Mouse (Mus musculus) forebrain, embryonic 16.5 days (tissue): Measurements from ENCODE around the gene Gcgr. TPM values are rescaled to one million over a fixed set of nuclear protein-coding genes. Genes with fewer than 3 reads are reported as not detected.

ENCODE experiments used
- ATAC-seq: fragments of 200-750 bp; cut with Nextera tagmentation; 2 replicates; pipeline ENCODE4 v1.8.0; 2017; ENCODE audit warnings: mild to moderate bottlenecking, moderate library complexity
- H3K27ac ChIP-seq: fragments of 300-500 bp; sonication (generic); 2 replicates; pipeline ENCODE4 v1.5.1; 2014; ENCODE audit warnings: low read length, control low read depth
- H3K27me3 ChIP-seq: fragments of 300-500 bp; sonication (generic); replicated peaks from 2 replicates; pipeline ENCODE4 v1.6.1; 2014; ENCODE audit warnings: low read length; ENCODE audit not compliant: control insufficient read depth, insufficient read depth
- H3K36me3 ChIP-seq: fragments of 300-500 bp; sonication (generic); 2 replicates; pipeline ENCODE4 v1.6.1; 2014; ENCODE audit not compliant: control insufficient read depth, insufficient read depth
- H3K4me1 ChIP-seq: fragments of 300-500 bp; sonication (generic); replicated peaks from 2 replicates; pipeline ENCODE4 v1.6.1; 2014; ENCODE audit warnings: low read length; ENCODE audit not compliant: control insufficient read depth, insufficient read depth
- H3K4me2 ChIP-seq: fragments of 300-500 bp; sonication (generic); 2 replicates; pipeline ENCODE4 v1.6.1; 2014; ENCODE audit warnings: mild to moderate bottlenecking, low read length, control low read depth
- H3K4me3 ChIP-seq: fragments of 300-500 bp; sonication (generic); replicated peaks from 2 replicates; pipeline ENCODE4 v1.5.1; 2014; ENCODE audit warnings: mild to moderate bottlenecking, low read length, control low read depth
- H3K9ac ChIP-seq: fragments of 300-500 bp; sonication (generic); replicated peaks from 2 replicates; pipeline ENCODE4 v1.6.1; 2014; ENCODE audit warnings: low read depth, low read length, control low read depth
- H3K9me3 ChIP-seq: fragments of 300-500 bp; sonication (generic); 2 replicates; pipeline ENCODE4 v1.6.1; 2016; ENCODE audit warnings: low read length; ENCODE audit not compliant: control insufficient read depth
- WGBS: fragments of 180-500 bp; shearing (Covaris S2); extraction: QIAGEN DNeasy Blood & Tissue Kit; methylation state at CpG from one replicate; pipeline ENCODE4 v1.1.7; 2014; 5-methylcytosine and 5-hydroxymethylcytosine counted together
- polyA plus RNA-seq: library from polyadenylated mRNA; unstranded; fragments of >200 nt; fragmentation: Nextera tagmentation; extraction: Ambion mirVana; gene quantifications from 2 replicates; pipeline ENCODE4 v1.2.1, GENCODE M21; 2015

The Gcgr gene
- polyA plus RNA-seq, 1 experiment from 2014 or later, result not detected

DNA sequence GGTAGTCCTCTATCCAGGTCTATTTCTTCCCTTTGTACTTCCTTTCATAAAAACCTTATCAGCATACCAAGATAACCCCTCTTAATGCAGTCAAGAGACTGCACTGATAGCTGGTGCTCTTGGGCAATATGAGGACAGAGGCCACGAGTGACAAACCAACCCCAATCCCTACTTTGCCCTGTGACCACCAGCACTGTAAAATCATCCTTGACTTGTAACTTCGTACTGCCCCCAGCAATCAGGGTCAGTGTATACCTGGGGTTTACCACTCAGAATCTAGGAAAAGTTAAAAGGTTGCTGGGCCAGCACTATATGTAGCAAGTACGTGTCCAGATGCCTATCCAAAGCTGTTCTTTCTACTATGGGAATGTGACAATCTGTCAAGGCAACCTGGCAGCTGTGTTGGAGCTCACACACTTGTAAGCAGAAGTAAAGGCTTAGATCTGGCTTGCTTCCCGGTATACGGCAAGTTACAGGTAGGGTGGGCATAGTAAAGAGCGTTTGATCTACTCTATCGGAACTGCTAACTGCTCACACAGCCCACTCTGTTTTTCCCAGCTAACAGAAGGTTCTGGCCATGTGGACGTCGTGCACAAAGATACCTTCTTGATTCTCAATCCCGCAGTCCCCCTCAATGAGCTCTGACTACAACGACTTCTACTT, 41.4 kb downstream of the Gcgr start:
- H3K4me2 ChIP-seq, result peak overlapping the region; percentile 68
- ATAC-seq, result no peak
- peak overlapping the region; percentile 90 for H3K9ac ChIP-seq
- peak overlapping the region; percentile 84; the same call in 1 of the 2 replicates for H3K27ac ChIP-seq
- peaks cover 15% of the 10 kb centered on the region; the same call in 1 of the 2 replicates for H3K36me3 ChIP-seq
- WGBS, result 14% methylated on average over 11 of the region's 11 CpGs
- no peaks in the 10 kb centered on the region for H3K27me3 ChIP-seq
- peaks cover 19% of the 10 kb centered on the region for H3K4me1 ChIP-seq
- H3K9me3 ChIP-seq, result no peaks in the 10 kb centered on the region
- H3K4me3 ChIP-seq, result peak overlapping the region; percentile 97

DNA sequence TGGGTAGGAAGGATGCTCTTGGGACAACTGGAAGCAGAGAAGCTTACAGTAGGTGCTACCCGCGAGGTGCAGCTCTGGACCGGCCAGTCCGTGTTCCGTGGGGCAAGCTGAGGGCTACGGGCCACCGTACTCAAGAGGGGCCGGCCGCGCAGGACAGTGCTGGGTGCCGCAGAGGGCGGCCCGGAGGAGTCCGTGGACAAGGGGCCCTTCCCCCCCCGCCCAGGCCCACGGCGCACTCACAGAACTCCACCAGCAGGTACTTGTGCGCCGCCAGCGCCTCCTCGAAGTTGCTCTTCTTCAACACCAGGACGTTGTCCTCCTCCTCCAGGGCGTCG, 41.9 kb downstream of the Gcgr start:
- H3K27me3 ChIP-seq, result no peaks in the 10 kb centered on the region
- WGBS, result 0% methylated on average over 21 of the region's 24 CpGs
- peak; percentile 22; the same call in 1 of the 2 replicates for ATAC-seq

DNA sequence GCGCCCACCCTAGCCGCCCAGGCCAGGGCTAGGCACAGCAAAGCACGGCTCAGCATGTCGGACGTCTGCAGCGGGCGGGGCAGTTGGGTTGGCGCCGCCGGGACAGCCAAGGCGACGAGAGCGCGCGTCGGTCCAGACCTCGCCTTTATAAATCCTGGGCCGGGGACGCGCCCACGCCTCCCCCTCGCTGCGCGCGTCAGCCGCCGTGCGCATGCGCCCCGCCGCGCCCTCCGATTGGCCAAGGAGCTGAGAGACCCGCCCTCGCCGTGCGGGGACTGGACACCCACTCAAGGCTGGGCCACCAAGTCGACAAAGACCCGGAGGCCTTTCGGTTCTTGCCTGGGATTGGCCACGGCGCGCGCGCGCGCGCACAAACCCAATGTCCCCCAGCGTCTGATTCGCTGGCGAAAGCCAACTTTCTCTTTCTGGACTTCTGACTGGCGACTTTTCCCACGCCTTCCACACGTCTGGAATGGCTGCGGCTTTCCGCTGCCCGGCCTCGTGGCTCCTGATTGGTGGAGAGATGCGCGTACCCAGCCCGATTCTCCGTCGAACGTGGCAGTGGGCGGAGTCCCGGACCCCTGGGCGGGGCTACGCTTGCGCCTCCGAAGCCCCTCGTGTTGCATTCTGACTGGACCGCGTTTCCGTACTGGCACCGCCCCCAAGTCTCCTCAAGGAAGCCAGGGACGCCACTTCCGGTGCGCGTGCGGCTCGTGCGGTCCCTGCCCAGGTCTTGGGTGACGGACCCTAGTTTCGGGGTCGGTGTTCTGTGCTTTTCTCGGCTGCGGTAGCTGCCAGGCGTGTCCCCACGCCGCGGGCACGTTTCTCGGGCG, 42.5 kb downstream of the Gcgr start, which contains the start of gene P4hb:
P4hb (minus strand) TSS at position 502 of the 833 bp plus-strand sequence.
- peak; percentile 96 for ATAC-seq
- H3K9ac ChIP-seq, result peak within 1 kb of the TSS; percentile 90
- peak within 1 kb of the TSS; percentile 91 for H3K27ac ChIP-seq
- peaks cover 14% of the 10 kb centered on the region; the same call in 1 of the 2 replicates for H3K36me3 ChIP-seq
- no peaks in the 10 kb centered on the region for H3K27me3 ChIP-seq
- peak within 1 kb of the TSS; percentile 97 for H3K4me3 ChIP-seq
- H3K4me1 ChIP-seq, result peaks cover 19% of the 10 kb centered on the region
- peak within 1 kb of the TSS; percentile 82 for H3K4me2 ChIP-seq
- no peaks in the 10 kb centered on the region for H3K9me3 ChIP-seq
- under 1% methylated on average over 88 of the region's 94 CpGs for WGBS

More for the DNA sequence above, 41.9 kb downstream of the Gcgr start:
- Histone ChIP-seq H3K9ac (peak overlapping the region; percentile 90), H3K4me1 (peaks cover 19% of the 10 kb centered on the region), H3K4me3 (peak overlapping the region; percentile 97), H3K4me2 (peak overlapping the region; percentile 68), H3K9me3 (no peaks in the 10 kb centered on the region), H3K36me3 (peaks cover 13% of the 10 kb centered on the region; the same call in 1 of the 2 replicates), H3K27ac (peak overlapping the region; percentile 84)

DNA sequence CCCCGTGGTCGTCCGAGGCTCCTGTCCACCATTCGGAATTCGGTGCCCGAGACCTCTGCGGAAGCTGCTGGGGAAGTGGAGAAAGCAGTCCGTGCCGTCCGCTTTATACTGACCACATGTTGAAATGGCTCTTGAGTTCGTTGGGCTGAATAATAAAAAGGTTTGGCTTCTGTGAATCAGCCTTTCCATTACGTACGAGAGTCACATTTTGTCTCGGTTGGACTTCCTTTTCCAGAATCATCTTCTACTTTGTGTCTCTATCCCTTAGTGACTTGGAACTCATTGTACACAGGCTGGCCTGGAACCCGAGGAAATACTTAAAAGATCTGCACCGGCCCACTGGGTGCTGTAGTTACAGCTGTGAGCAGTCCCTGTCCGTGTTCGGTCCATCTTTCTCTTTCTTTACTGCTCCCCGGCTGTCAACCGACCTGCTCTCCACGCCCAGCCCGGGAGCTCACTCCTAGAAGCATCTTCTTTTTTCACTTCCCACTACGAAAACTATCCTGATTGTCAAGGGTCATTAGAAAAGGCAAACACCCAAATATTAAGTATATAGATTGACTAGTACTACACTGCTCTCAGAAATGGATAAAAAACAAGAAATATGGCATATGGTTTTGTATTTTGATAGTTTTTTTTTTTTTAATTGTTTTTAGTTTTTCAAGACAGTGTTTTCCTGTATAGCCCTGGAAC, 43.2 kb downstream of the Gcgr start:
- peaks cover 19% of the 10 kb centered on the region for H3K4me1 ChIP-seq
- ATAC-seq, result no peak
- peak overlapping the region; percentile 91 for H3K27ac ChIP-seq
- H3K27me3 ChIP-seq, result no peaks in the 10 kb centered on the region
- no peaks in the 10 kb centered on the region for H3K9me3 ChIP-seq
- WGBS, result under 1% methylated on average over 23 of the region's 23 CpGs
- peaks cover 12% of the 10 kb centered on the region; the same call in 1 of the 2 replicates for H3K36me3 ChIP-seq
- peak overlapping the region; percentile 82 for H3K4me2 ChIP-seq
- H3K4me3 ChIP-seq, result peak overlapping the region; percentile 97
- H3K9ac ChIP-seq, result peak overlapping the region; percentile 80

DNA sequence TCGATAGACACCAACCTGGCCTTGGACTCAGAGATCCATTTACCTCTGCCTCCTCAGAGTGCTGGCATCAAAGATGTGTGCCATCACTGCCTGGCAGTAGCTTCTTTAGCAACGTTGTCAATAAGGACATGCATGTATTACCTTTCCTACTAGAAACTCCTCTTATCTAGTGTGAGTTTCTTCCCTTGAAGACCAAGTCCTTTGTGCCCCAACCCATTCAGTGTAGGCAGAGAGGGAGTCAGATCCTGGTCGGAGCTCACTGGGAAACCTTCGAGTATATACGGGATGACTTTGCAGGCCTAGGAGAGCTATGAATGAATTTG, 43.7 kb downstream of the Gcgr start:
- Histone ChIP-seq H3K9ac (peak overlapping the region; percentile 15; the same call in 1 of the 2 replicates), H3K36me3 (peaks cover 16% of the 10 kb centered on the region; the same call in 1 of the 2 replicates), H3K4me1 (peaks cover 19% of the 10 kb centered on the region), H3K27ac (no peak overlapping the region), H3K4me3 (no peak overlapping the region; the same call in 1 of the 2 replicates), H3K4me2 (peak overlapping the region; percentile 82), H3K27me3 (no peaks in the 10 kb centered on the region), H3K9me3 (no peaks in the 10 kb centered on the region)
- 38% methylated on average over 5 of the region's 5 CpGs for WGBS
- ATAC-seq, result no peak

DNA sequence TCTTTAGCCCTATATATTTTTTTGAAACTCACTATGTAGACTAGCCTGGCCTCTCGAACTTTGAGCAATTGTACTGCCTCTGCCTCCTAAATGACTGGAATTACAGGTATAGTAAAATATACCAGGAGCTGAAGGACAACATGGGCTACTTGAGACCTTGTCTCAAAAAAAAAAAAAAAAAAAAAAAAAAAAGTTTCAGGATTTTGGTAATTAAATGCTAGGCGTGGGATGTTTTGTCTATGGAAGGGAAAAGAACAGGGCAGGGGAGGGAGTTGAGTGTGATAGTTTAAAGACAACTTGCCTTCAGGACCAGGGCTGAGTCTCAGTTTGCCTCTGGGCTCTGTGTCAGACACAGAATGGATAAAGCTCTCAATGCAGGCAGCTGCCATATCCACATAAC, 44.5 kb downstream of the Gcgr start:
- Histone ChIP-seq H3K4me2 (no peak overlapping the region), H3K9ac (no peak overlapping the region), H3K36me3 (peaks cover 19% of the 10 kb centered on the region; the same call in 1 of the 2 replicates), H3K27me3 (no peaks in the 10 kb centered on the region), H3K9me3 (no peaks in the 10 kb centered on the region), H3K4me3 (no peak overlapping the region), H3K4me1 (peaks cover 27% of the 10 kb centered on the region), H3K27ac (no peak overlapping the region)
- WGBS, result 79% methylated on average over 2 of the region's 2 CpGs
- no peak for ATAC-seq

DNA sequence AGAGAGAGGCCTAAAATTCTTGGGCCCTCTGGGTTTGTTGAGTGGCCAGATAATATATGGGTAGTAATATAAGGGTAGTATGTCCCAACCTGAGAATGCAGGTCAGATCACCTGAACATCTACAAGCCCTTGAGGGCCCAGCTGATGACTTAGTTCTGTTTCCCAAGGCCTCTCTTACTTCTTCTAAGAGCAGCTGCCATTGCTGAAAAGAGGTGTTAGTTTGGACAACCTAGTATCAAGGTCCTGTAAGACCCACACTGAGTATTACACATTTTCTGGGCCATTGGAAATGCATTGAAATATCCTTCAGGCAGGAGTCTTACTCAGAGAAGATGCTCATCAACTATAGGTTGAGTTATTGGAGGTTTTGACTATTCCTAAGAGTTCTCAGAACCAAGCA, 45.4 kb downstream of the Gcgr start:
- Histone ChIP-seq H3K36me3 (peaks cover 15% of the 10 kb centered on the region; the same call in 1 of the 2 replicates), H3K4me2 (no peak overlapping the region), H3K4me1 (peaks cover 31% of the 10 kb centered on the region), H3K9me3 (no peaks in the 10 kb centered on the region), H3K27ac (no peak overlapping the region), H3K27me3 (no peaks in the 10 kb centered on the region), H3K4me3 (no peak overlapping the region), H3K9ac (no peak overlapping the region)
- no peak for ATAC-seq

DNA sequence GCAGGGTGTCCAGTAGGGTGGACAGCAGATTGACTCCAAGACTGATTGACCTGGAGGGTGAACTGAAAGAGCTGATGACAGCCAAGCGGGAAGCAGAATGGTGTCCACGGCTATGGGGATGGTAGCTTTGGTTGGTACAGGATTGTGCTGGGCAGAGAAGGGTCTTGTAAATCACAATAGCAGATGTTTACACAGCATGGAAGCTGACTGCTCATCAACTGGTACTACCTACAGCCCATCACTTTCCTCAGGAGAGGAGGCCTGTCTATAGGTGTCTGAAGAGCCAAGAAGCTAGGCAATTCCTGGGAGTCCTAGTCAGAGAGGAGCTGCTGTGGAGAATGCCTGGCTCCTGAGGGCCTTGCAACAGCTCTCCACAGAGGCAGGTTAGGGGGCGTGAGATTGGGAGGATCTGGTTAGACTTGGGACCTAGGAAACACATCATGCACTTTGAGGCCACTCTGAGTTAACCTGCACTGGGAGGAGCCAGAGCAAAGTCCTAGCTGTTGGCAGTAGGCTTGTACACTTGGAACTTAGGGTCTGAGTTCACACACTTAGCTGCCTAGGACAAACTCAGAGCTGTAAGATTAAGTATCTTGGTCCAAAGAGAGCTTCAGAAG, 46.0 kb downstream of the Gcgr start:
- Histone ChIP-seq H3K4me2 (no peak overlapping the region), H3K36me3 (peaks cover 15% of the 10 kb centered on the region; the same call in 1 of the 2 replicates), H3K27ac (no peak overlapping the region), H3K4me3 (no peak overlapping the region), H3K4me1 (peaks cover 26% of the 10 kb centered on the region), H3K27me3 (no peaks in the 10 kb centered on the region), H3K9me3 (no peaks in the 10 kb centered on the region), H3K9ac (no peak overlapping the region)
- 89% methylated on average over 3 of the region's 3 CpGs for WGBS
- no peak for ATAC-seq
